Mouse (Mus musculus): ENCODE results near the gene Smoc1.

The Smoc1 gene

GRCm38 (mm10) chr12:81026277-81026994 lies at the start of gene Smoc1:
Smoc1 (plus strand) TSS chr12:81026808.
- peak; percentile 86 for DNase-seq (ENCODE audit: low spot score)

GRCm38 (mm10) chr12:80982326-80982725 lies 44.3 kb upstream of the Smoc1 start:
- peak; percentile 62 for DNase-seq (ENCODE audit: low spot score)

GRCm38 (mm10) chr12:80983695-80984094 lies 42.9 kb upstream of the Smoc1 start:
- peak; percentile 2 for DNase-seq (ENCODE audit: low spot score)

DNA sequence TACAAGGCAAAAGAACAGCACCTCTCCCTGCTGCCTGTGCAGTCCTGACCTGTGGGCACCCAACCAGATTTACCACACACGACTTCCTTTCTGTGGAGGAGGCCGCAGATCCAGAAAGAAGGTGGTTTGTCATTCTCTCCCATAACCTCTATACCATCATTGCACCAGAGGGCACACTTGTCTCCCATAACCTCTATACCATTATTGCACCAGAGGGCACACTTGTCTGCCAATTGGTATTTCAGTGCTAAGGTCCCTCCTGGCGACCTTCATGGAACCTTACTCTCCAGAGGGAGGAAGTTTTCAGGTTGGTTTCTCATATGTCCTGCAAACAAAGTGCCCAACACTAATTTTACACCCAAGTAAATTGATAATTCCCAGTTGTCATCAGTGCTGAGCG lies 40.0 kb upstream of the Smoc1 start:
- DNase-seq (ENCODE audit: low spot score): no peak

DNA sequence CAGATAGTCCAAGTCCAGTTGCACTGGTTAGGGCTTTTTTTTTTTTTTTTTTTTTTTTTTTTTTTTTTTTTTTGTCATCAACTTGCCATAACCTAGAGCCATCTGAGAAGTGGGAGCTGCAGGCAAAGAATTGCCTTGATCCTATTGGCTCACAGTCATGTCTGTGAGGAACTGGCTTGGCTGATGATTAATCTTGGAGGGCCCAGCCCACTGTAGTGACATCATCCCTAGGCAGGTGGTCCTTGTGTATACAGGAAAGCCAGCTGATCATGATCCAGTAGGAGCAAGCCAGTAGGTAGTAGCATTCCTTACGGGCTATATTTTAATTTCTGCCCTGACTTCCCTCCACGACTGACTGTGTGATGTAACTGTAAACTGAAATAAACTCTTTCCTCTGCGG lies 38.3 kb upstream of the Smoc1 start:
- no peak for DNase-seq (ENCODE audit: low spot score)

DNA sequence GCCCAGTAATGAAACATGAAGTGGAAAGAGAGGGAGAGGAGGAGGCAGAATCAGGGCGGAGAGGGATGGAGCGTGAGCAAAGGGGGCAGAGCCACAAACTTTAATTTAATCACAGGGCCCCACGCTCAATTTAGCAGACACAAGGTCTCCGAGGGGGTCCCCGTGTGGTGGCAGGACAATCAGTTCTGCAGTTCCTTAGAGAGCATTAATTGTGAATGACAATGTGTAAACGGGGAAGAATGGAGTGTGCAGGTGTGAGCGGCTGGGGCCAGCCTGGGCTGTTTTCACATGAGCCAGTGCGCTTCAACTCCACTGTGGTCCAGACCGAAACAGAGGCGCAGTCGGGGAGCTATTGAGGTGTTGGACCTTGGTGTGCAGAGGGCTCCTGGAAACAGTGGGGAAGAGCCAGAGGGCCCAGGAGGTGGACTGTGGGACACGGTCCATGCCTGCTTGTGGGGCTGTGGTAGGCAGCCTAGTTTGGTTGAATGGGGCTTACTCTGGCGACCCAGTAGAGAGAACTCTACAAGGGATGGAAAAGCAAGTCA lies 35.6 kb upstream of the Smoc1 start:
- no peak for DNase-seq (ENCODE audit: low spot score)

DNA sequence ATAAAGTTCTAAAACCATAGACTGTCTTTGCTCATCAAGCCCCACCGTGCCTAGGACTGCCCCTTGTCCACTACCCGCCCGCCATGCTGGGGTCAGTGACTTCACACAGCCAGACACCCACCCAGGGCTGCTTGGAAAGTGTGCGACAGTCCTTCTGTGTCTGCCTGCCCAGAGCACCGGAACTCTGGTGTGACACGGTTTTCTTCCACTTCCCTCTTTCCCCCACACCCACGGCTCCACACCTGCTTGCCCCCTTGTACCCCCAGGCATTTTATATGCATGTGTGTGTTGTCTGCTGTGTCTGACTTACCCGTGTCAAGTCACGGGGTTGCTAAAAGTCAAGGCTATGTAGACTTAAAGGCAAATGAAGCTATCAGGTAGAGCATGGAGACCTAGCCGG lies 34.8 kb upstream of the Smoc1 start:
- no peak for DNase-seq (ENCODE audit: low spot score)

GRCm38 (mm10) chr12:80992540-80993122 lies 34.0 kb upstream of the Smoc1 start:
- peak; percentile 26 for DNase-seq (ENCODE audit: low spot score)

DNA sequence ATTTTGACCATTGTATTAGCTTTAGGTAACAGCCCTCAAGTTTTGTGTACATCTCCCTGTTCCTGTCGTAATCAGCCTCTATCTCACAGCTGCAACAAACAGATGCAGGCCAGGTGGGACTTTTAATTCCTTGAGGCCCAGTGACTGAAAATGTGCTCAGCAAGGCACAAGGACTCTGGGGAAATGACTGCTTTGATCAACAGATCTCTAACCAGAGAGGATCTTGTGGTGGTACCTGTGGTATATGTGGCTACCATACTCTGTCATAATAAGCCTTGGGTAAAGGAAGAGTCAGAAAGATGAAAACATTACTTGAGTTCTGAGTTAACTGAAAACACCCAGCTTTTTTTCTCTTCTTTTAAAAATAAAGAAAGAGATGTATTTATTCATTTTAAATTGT lies 32.8 kb upstream of the Smoc1 start:
- DNase-seq (ENCODE audit: low spot score): no peak

DNA sequence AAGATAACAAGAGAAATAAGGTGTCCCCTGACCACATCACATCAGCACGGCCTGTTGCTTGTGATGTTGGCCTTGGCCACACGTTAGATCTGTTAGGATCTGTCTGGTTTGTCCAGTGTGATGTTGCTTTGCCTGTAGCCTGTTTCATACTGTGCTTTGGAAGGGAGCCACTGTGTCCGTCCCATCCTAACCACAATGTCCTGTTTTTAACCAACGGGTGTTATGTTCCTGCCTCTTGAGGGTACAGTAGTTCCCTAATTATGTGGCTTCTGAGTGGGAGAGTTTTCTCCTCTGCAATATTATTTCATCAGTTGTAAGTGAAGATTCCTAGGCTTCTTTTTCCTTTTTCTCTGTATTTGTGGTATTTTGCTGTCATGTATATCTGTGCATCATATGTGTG lies 31.3 kb upstream of the Smoc1 start:
- DNase-seq (ENCODE audit: low spot score): no peak

- no peak for DNase-seq (ENCODE audit: low spot score)
These were observed 29.0 kb upstream of the Smoc1 start for GRCm38 (mm10) chr12:80997652-80998051.

- no peak for DNase-seq (ENCODE audit: low spot score)
These were observed 27.9 kb upstream of the Smoc1 start for GRCm38 (mm10) chr12:80998528-80999221.

- no peak for DNase-seq (ENCODE audit: low spot score)
These were observed 25.7 kb upstream of the Smoc1 start for GRCm38 (mm10) chr12:81000924-81001323.

DNA sequence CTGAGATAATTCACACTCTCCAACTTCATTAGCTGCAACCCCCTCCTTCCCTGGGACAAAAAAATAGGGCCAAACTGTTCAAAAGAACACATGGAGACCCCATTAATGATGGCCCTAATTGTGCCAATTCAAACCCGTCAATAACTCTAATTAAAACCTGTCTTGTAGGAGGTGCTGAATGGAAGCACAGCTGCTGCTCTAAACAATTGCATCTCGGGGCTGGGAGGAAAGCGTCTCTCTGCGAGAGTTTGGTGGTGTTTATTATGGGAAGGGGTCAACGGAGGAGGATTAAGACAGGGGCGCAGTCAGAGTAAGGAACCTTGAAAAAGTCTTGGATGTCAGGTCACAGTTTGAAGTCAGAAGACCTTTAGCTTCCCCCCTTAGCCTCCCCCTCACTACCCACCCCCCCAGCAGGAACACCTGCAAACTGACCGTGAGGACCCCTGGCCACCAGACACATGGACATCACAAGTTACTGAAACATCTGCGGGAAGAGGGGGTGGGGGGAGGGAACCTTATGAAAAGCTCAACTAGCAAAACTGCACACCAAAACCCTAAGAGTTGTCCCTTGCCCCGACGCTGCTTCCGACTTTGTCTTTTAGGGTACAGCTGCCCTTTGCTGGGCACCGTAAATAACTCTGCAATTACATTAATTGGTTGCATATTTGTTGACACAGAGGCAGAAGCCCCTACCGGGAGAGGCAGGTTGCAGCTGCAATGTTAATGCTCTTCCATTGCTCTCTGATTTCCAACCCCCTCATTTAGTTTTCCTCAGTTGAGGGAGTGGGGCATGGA lies 23.6 kb upstream of the Smoc1 start:
- DNase-seq (ENCODE audit: low spot score): no peak

DNA sequence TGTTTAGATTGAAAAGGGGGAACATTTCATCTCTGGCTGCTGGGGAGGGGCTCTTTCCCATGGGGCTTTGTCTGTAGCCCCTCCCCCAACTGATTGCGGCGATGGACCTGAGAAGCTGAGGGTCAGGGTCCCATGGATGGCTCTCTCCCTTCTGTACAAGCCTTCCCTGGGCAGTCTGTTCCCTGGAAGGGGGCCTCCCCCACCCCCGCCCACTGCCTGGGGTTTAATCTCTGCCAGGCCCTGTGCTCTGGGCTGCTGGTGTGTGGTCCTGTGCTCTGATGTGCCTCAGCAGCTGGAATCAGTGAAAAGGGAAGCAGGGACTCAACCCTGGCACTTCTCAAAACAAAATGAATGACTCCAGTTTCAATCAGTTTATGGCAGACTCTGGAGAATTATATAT lies 16.8 kb upstream of the Smoc1 start:
- no peak for DNase-seq (ENCODE audit: low spot score)

GRCm38 (mm10) chr12:81011994-81012393 lies 14.6 kb upstream of the Smoc1 start:
- DNase-seq (ENCODE audit: low spot score): no peak

DNA sequence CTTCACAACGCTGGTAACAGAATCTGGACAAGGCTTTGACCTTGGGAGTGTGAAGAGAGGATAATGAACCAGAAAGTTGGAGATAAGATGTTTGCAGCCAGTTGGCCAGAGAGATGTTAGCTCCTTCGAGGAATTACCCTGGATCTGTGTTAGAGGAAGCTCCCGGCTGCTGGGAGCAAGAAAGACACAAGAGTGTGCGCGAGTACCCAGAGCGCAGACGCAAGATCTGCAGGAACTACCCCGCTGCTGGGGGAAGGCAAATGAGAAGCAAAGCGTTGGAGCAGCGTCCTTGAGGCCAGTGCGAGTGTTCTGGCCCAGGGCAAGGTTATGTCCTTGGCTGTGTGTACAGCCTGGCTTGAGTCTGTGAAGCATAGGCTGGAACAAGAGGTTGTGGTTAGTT lies 13.1 kb upstream of the Smoc1 start:
- peak; percentile 68 for DNase-seq (ENCODE audit: low spot score)

DNA sequence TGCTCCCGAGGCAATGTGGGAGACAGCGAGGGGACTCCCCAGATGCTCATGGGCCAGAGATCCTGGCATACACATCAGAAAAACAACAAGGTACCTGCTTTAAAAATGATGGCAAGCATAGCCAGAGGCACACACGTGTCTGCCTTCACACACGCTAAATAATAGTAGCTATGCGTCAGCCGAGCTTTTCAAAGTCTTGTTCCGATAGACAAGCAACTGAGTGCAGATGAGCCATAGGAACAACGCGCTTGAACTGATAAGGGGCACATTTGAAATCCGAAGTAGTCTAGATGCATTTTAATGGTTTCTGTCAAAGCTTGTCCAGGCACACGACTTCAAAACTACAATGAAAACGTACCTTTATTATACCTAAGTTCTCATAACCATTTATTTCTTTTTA lies 9.0 kb upstream of the Smoc1 start:
- DNase-seq (ENCODE audit: low spot score): no peak

DNA sequence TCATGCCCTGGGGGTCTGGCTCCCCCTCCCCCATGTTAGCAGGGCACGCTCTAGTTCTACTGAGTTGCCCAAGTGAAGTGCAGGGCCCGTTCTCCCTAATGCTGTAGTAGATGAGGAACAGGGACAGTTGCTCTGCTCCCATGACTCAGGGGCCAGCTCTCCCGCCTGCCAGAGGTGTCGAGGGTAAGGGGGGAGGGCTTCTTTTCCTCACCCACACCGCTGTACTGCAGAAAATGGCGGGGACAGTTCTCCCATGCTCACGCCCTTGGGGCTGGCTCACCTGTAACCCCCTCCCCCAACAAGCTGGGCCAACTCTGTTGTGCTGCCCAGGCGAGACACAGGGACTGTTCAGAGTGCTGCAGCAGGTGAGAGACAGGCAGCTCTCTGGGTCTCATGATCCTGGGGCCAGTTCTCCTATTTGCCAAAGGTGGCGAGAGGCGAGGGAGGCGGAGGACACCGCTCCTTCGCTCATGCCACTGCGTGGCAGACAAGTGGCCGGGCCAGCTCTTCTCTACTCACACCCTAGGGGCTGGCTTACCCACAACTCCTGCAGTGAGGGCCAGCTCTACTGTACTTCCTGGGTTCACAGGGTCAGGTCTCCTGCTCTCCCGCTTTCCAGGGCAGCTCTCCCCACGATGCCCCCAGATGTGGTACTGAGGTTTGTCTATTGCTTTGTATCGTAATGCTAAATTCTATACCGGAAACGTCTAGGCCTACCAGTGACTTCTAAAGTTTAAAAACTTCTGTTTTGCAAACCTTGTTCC lies 7.9 kb upstream of the Smoc1 start:
- no peak for DNase-seq (ENCODE audit: low spot score)

DNA sequence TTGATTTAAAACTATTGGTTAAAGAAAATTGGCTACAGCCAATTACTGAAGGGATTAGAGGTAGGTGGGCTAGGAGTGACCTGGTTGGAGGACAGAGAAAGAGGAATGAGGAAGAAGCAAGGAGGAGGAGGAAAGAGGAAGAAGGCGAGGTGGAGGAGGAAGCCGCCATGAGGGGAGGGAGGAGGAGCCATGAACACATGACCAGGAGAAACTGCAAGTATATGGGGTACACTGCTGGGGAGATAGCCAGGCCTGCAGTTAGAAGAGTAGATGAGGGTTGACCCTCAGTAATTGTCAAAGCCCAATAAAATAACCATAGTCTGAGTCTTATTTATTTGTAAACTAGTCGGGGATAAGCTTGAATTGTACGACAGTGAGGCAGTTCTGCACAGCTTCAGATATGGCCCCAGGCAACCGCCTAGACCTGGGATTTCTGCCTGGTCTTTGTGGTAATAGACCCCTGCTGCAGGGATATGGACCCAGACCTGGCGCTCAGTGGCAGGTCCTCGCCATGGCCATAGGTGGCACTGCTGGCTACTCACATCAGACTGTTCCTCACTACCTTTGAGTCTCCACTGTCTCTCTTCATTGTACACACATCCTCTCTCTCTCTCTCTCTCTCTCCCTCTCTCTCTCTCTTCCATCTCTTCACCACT lies 7.2 kb upstream of the Smoc1 start:
- DNase-seq (ENCODE audit: low spot score): no peak

DNA sequence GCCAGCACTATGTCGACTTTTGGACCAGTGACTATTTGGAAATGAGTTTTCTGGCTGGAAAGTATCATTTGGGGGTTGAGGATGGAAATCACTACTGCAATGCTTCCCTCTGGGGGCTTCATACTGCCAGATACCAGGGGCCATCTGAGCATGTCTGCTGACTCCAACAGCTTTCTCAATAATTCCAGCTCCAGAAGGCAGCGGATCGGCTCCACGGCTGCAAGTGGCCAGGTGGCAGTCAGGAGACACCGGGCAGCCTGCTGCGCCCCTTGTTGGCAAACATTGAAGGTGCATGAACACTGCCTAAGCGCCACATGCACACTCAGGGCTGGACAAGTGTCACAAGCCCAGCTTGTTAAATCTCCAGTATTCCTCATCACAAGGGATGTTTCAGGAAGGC lies 2.2 kb upstream of the Smoc1 start:
- DNase-seq (ENCODE audit: low spot score): no peak
